Mouse (Mus musculus): ENCODE measurements around the gene Sox5. TPM values are rescaled to one million over a fixed set of nuclear protein-coding genes. Genes with fewer than 3 reads are reported as not detected.

The Sox5 gene
- polyA plus RNA-seq, 1 experiment from 2014 or later: 246 TPM

- H3K9ac ChIP-seq (replicated peaks; ENCODE audit: low read depth, low read length): no peak overlapping the region
- WGBS: 84% methylated on average over 8 of the region's 8 CpGs
- ATAC-seq: no peak
- no peak overlapping the region for H3K4me2 ChIP-seq (ENCODE audit: low read length)
- H3K4me3 ChIP-seq (replicated peaks; ENCODE audit: low read length): no peak overlapping the region
- H3K36me3 ChIP-seq (ENCODE audit: control insufficient read depth, insufficient read depth): no peaks in the 10 kb centered on the region
- no peaks in the 10 kb centered on the region for H3K27me3 ChIP-seq (replicated peaks; ENCODE audit: control insufficient read depth, insufficient read depth, low read length)
- H3K9me3 ChIP-seq (ENCODE audit: control insufficient read depth, low read length): no peaks in the 10 kb centered on the region
- H3K27ac ChIP-seq (ENCODE audit: low read length): no peak overlapping the region
- H3K4me1 ChIP-seq (replicated peaks; ENCODE audit: control insufficient read depth, insufficient read depth, low read length): no peaks in the 10 kb centered on the region
Observed at GRCm38 (mm10) chr6:144687681-144688080, 94.1 kb downstream of the Sox5 start.

- Histone ChIP-seq H3K4me1 (replicated peaks; ENCODE audit: control insufficient read depth, insufficient read depth, low read length) (peaks cover 2% of the 10 kb centered on the region; the same call in 1 of the 2 replicates), H3K9me3 (ENCODE audit: control insufficient read depth, low read length) (no peaks in the 10 kb centered on the region), H3K27ac (ENCODE audit: low read length) (no peak overlapping the region), H3K4me2 (ENCODE audit: low read length) (no peak overlapping the region), H3K4me3 (replicated peaks; ENCODE audit: low read length) (no peak overlapping the region), H3K9ac (replicated peaks; ENCODE audit: low read depth, low read length) (no peak overlapping the region), H3K36me3 (ENCODE audit: control insufficient read depth, insufficient read depth) (no peaks in the 10 kb centered on the region), H3K27me3 (replicated peaks; ENCODE audit: control insufficient read depth, insufficient read depth, low read length) (no peaks in the 10 kb centered on the region)
- 7% methylated on average over 12 of the region's 12 CpGs for WGBS
- ATAC-seq: peak; percentile 54; the same call in 1 of the 2 replicates
Observed at GRCm38 (mm10) chr6:144681045-144681789, 100.6 kb downstream of the Sox5 start.

- H3K4me1 ChIP-seq (replicated peaks; ENCODE audit: control insufficient read depth, insufficient read depth, low read length): peaks cover 2% of the 10 kb centered on the region; the same call in 1 of the 2 replicates
- no peak overlapping the region for H3K9ac ChIP-seq (replicated peaks; ENCODE audit: low read depth, low read length)
- H3K27me3 ChIP-seq (replicated peaks; ENCODE audit: control insufficient read depth, insufficient read depth, low read length): no peaks in the 10 kb centered on the region
- H3K9me3 ChIP-seq (ENCODE audit: control insufficient read depth, low read length): no peaks in the 10 kb centered on the region
- no peak for ATAC-seq
- H3K4me3 ChIP-seq (replicated peaks; ENCODE audit: low read length): no peak overlapping the region
- H3K27ac ChIP-seq (ENCODE audit: low read length): no peak overlapping the region
- 96% methylated on average over 9 of the region's 9 CpGs for WGBS
- no peak overlapping the region for H3K4me2 ChIP-seq (ENCODE audit: low read length)
- no peaks in the 10 kb centered on the region for H3K36me3 ChIP-seq (ENCODE audit: control insufficient read depth, insufficient read depth)
Observed at GRCm38 (mm10) chr6:144677491-144678133, 104.2 kb downstream of the Sox5 start.

- no peaks in the 10 kb centered on the region for H3K36me3 ChIP-seq (ENCODE audit: control insufficient read depth, insufficient read depth)
- ATAC-seq: no peak
- no peak overlapping the region for H3K4me3 ChIP-seq (replicated peaks; ENCODE audit: low read length)
- H3K27ac ChIP-seq (ENCODE audit: low read length): no peak overlapping the region
- no peaks in the 10 kb centered on the region for H3K4me1 ChIP-seq (replicated peaks; ENCODE audit: control insufficient read depth, insufficient read depth, low read length)
- WGBS: 85% methylated on average over 6 of the region's 6 CpGs
- no peaks in the 10 kb centered on the region for H3K9me3 ChIP-seq (ENCODE audit: control insufficient read depth, low read length)
- H3K27me3 ChIP-seq (replicated peaks; ENCODE audit: control insufficient read depth, insufficient read depth, low read length): no peaks in the 10 kb centered on the region
- no peak overlapping the region for H3K9ac ChIP-seq (replicated peaks; ENCODE audit: low read depth, low read length)
- H3K4me2 ChIP-seq (ENCODE audit: low read length): no peak overlapping the region
Observed at GRCm38 (mm10) chr6:144675111-144675510, 106.7 kb downstream of the Sox5 start.

- 90% methylated on average over 8 of the region's 8 CpGs for WGBS
- H3K27ac ChIP-seq (ENCODE audit: low read length): no peak overlapping the region
- no peaks in the 10 kb centered on the region for H3K36me3 ChIP-seq (ENCODE audit: control insufficient read depth, insufficient read depth)
- H3K4me3 ChIP-seq (replicated peaks; ENCODE audit: low read length): no peak overlapping the region
- ATAC-seq: no peak
- H3K4me2 ChIP-seq (ENCODE audit: low read length): no peak overlapping the region
- H3K9ac ChIP-seq (replicated peaks; ENCODE audit: low read depth, low read length): no peak overlapping the region
- H3K4me1 ChIP-seq (replicated peaks; ENCODE audit: control insufficient read depth, insufficient read depth, low read length): no peaks in the 10 kb centered on the region
- H3K9me3 ChIP-seq (ENCODE audit: control insufficient read depth, low read length): no peaks in the 10 kb centered on the region
- H3K27me3 ChIP-seq (replicated peaks; ENCODE audit: control insufficient read depth, insufficient read depth, low read length): no peaks in the 10 kb centered on the region
Observed at GRCm38 (mm10) chr6:144673906-144674305, 107.9 kb downstream of the Sox5 start.

GRCm38 (mm10) chr6:144670433-144671167 is 111.2 kb downstream of the Sox5 start:
- H3K36me3 ChIP-seq (ENCODE audit: control insufficient read depth, insufficient read depth): no peaks in the 10 kb centered on the region
- no peak for ATAC-seq
- no peak overlapping the region for H3K4me2 ChIP-seq (ENCODE audit: low read length)
- H3K4me1 ChIP-seq (replicated peaks; ENCODE audit: control insufficient read depth, insufficient read depth, low read length): no peaks in the 10 kb centered on the region
- H3K27ac ChIP-seq (ENCODE audit: low read length): no peak overlapping the region
- no peaks in the 10 kb centered on the region for H3K9me3 ChIP-seq (ENCODE audit: control insufficient read depth, low read length)
- no peak overlapping the region for H3K9ac ChIP-seq (replicated peaks; ENCODE audit: low read depth, low read length)
- 47% methylated on average over 3 of the region's 3 CpGs for WGBS
- no peak overlapping the region for H3K4me3 ChIP-seq (replicated peaks; ENCODE audit: low read length)
- H3K27me3 ChIP-seq (replicated peaks; ENCODE audit: control insufficient read depth, insufficient read depth, low read length): no peaks in the 10 kb centered on the region

- Histone ChIP-seq H3K9me3 (ENCODE audit: control insufficient read depth, low read length) (no peaks in the 10 kb centered on the region), H3K27me3 (replicated peaks; ENCODE audit: control insufficient read depth, insufficient read depth, low read length) (no peaks in the 10 kb centered on the region), H3K4me3 (replicated peaks; ENCODE audit: low read length) (no peak overlapping the region), H3K4me1 (replicated peaks; ENCODE audit: control insufficient read depth, insufficient read depth, low read length) (no peaks in the 10 kb centered on the region), H3K36me3 (ENCODE audit: control insufficient read depth, insufficient read depth) (no peaks in the 10 kb centered on the region), H3K9ac (replicated peaks; ENCODE audit: low read depth, low read length) (no peak overlapping the region), H3K4me2 (ENCODE audit: low read length) (no peak overlapping the region), H3K27ac (ENCODE audit: low read length) (no peak overlapping the region)
- WGBS: 94% methylated on average over 6 of the region's 6 CpGs
- no peak for ATAC-seq
Observed at GRCm38 (mm10) chr6:144666617-144667016, 115.2 kb downstream of the Sox5 start.

GRCm38 (mm10) chr6:144664765-144665164 is 117.0 kb downstream of the Sox5 start:
- H3K4me1 ChIP-seq (replicated peaks; ENCODE audit: control insufficient read depth, insufficient read depth, low read length): no peaks in the 10 kb centered on the region
- no peaks in the 10 kb centered on the region for H3K27me3 ChIP-seq (replicated peaks; ENCODE audit: control insufficient read depth, insufficient read depth, low read length)
- H3K36me3 ChIP-seq (ENCODE audit: control insufficient read depth, insufficient read depth): no peaks in the 10 kb centered on the region
- no peak overlapping the region for H3K4me3 ChIP-seq (replicated peaks; ENCODE audit: low read length)
- H3K9ac ChIP-seq (replicated peaks; ENCODE audit: low read depth, low read length): no peak overlapping the region
- H3K4me2 ChIP-seq (ENCODE audit: low read length): no peak overlapping the region
- 71% methylated on average over 9 of the region's 9 CpGs for WGBS
- no peak for ATAC-seq
- no peaks in the 10 kb centered on the region for H3K9me3 ChIP-seq (ENCODE audit: control insufficient read depth, low read length)
- H3K27ac ChIP-seq (ENCODE audit: low read length): no peak overlapping the region

- H3K4me3 ChIP-seq (replicated peaks; ENCODE audit: low read length): no peak overlapping the region
- no peak for ATAC-seq
- WGBS: 69% methylated on average over 4 of the region's 4 CpGs
- H3K4me1 ChIP-seq (replicated peaks; ENCODE audit: control insufficient read depth, insufficient read depth, low read length): no peaks in the 10 kb centered on the region
- H3K9ac ChIP-seq (replicated peaks; ENCODE audit: low read depth, low read length): no peak overlapping the region
- no peaks in the 10 kb centered on the region for H3K9me3 ChIP-seq (ENCODE audit: control insufficient read depth, low read length)
- H3K27ac ChIP-seq (ENCODE audit: low read length): no peak overlapping the region
- no peaks in the 10 kb centered on the region for H3K27me3 ChIP-seq (replicated peaks; ENCODE audit: control insufficient read depth, insufficient read depth, low read length)
- no peak overlapping the region for H3K4me2 ChIP-seq (ENCODE audit: low read length)
- no peaks in the 10 kb centered on the region for H3K36me3 ChIP-seq (ENCODE audit: control insufficient read depth, insufficient read depth)
Observed at GRCm38 (mm10) chr6:144663516-144664074, 118.2 kb downstream of the Sox5 start.
